Mouse (Mus musculus): ENCODE measurements at regions not wholly inside any gene's neighbourhood (a gene's known extent, or its start where the extent isn't known, plus 50 kb on each side); places are given as distances from the start of the nearest gene placed in this dataset.

- no peak for DNase-seq (ENCODE audit: low spot score)
- Histone ChIP-seq H3K36me3 (replicated peaks) (no peaks in the 10 kb centered on the region), H3K4me1 (ENCODE audit: insufficient read depth, low read depth, low read length) (no peaks in the 10 kb centered on the region), H3K27me3 (ENCODE audit: insufficient read depth, low read length) (no peaks in the 10 kb centered on the region), H3K9me3 (replicated peaks) (0 out of 2 replicates have a peak, but pooled peaks cover 6% of the 10 kb centered on the region), H3K4me3 (ENCODE audit: low read depth, low read length) (no peak overlapping the region)
- no peak for TF ChIP-seq GATA2 (IDR thresholded peaks at IDR 0.05; ENCODE audit: borderline replicate concordance, low read depth, low read length)
- no peak for TF ChIP-seq GATA1 (IDR thresholded peaks at IDR 0.05; ENCODE audit: borderline replicate concordance, low read length)
- no peak for TF ChIP-seq TAL1 (conservative IDR thresholded peaks at IDR 0.05; ENCODE audit: low read depth, low read length)
- ATAC-seq (ENCODE audit: extremely low read depth, insufficient number of reproducible peaks, low FRiP score, poor library complexity, severe bottlenecking), result no peak
Measured at GRCm38 (mm10) chr2:138675229-138676065, 419.1 kb downstream of the Btbd3 start.

GRCm38 (mm10) chr2:138688140-138688871 is 431.9 kb downstream of the Btbd3 start:
- H3K4me3 ChIP-seq (ENCODE audit: low read depth, low read length), result no peak overlapping the region
- no peaks in the 10 kb centered on the region for H3K36me3 ChIP-seq (replicated peaks)
- H3K4me1 ChIP-seq (ENCODE audit: insufficient read depth, low read depth, low read length), result no peaks in the 10 kb centered on the region
- 0 out of 2 replicates have a peak, but pooled peaks cover 3% of the 10 kb centered on the region for H3K9me3 ChIP-seq (replicated peaks)
- no peak for TF ChIP-seq TAL1 (conservative IDR thresholded peaks at IDR 0.05; ENCODE audit: low read depth, low read length)
- TF ChIP-seq CTCF (IDR thresholded peaks at IDR 0.05; ENCODE audit: low read depth, low read length), result no peak
- no peak for TF ChIP-seq GATA2 (IDR thresholded peaks at IDR 0.05; ENCODE audit: borderline replicate concordance, low read depth, low read length)
- no peak for TF ChIP-seq GATA1 (IDR thresholded peaks at IDR 0.05; ENCODE audit: borderline replicate concordance, low read length)
- no peak for TF ChIP-seq POLR2AphosphoS5 (IDR thresholded peaks at IDR 0.05; ENCODE audit: insufficient replicate concordance, low read depth, low read length)
- no peak for ATAC-seq (ENCODE audit: extremely low read depth, insufficient number of reproducible peaks, low FRiP score, poor library complexity, severe bottlenecking)
- DNase-seq (ENCODE audit: low spot score), result no peak
- no peaks in the 10 kb centered on the region for H3K27me3 ChIP-seq (ENCODE audit: insufficient read depth, low read length)

GRCm38 (mm10) chr2:138689497-138689896 is 433.1 kb downstream of the Btbd3 start:
- Histone ChIP-seq H3K4me3 (ENCODE audit: low read depth, low read length) (no peak overlapping the region), H3K9me3 (replicated peaks) (0 out of 2 replicates have a peak, but pooled peaks cover 3% of the 10 kb centered on the region), H3K27me3 (ENCODE audit: insufficient read depth, low read length) (no peaks in the 10 kb centered on the region), H3K4me1 (ENCODE audit: insufficient read depth, low read depth, low read length) (no peaks in the 10 kb centered on the region), H3K36me3 (replicated peaks) (no peaks in the 10 kb centered on the region)
- no peak for ATAC-seq (ENCODE audit: extremely low read depth, insufficient number of reproducible peaks, low FRiP score, poor library complexity, severe bottlenecking)
- no peak for DNase-seq (ENCODE audit: low spot score)
- no peak for TF ChIP-seq CTCF (IDR thresholded peaks at IDR 0.05; ENCODE audit: low read depth, low read length)
- TF ChIP-seq POLR2AphosphoS5 (IDR thresholded peaks at IDR 0.05; ENCODE audit: insufficient replicate concordance, low read depth, low read length), result no peak
- TF ChIP-seq GATA1 (IDR thresholded peaks at IDR 0.05; ENCODE audit: borderline replicate concordance, low read length), result no peak
- no peak for TF ChIP-seq GATA2 (IDR thresholded peaks at IDR 0.05; ENCODE audit: borderline replicate concordance, low read depth, low read length)
- TF ChIP-seq TAL1 (conservative IDR thresholded peaks at IDR 0.05; ENCODE audit: low read depth, low read length), result no peak

- Histone ChIP-seq H3K27me3 (ENCODE audit: insufficient read depth, low read length) (no peaks in the 10 kb centered on the region), H3K9me3 (replicated peaks) (peaks cover 4% of the 10 kb centered on the region; the same call in 1 of the 2 replicates), H3K4me1 (ENCODE audit: insufficient read depth, low read depth, low read length) (no peaks in the 10 kb centered on the region), H3K36me3 (replicated peaks) (no peaks in the 10 kb centered on the region), H3K4me3 (ENCODE audit: low read depth, low read length) (no peak overlapping the region)
- TF ChIP-seq GATA1 (IDR thresholded peaks at IDR 0.05; ENCODE audit: borderline replicate concordance, low read length) (no peak), GATA2 (IDR thresholded peaks at IDR 0.05; ENCODE audit: borderline replicate concordance, low read depth, low read length) (no peak), CTCF (IDR thresholded peaks at IDR 0.05; ENCODE audit: low read depth, low read length) (no peak), TAL1 (conservative IDR thresholded peaks at IDR 0.05; ENCODE audit: low read depth, low read length) (no peak), POLR2AphosphoS5 (IDR thresholded peaks at IDR 0.05; ENCODE audit: insufficient replicate concordance, low read depth, low read length) (no peak)
- ATAC-seq (ENCODE audit: extremely low read depth, insufficient number of reproducible peaks, low FRiP score, poor library complexity, severe bottlenecking), result no peak
- no peak for DNase-seq (ENCODE audit: low spot score)
Measured at GRCm38 (mm10) chr2:138702783-138703182, 446.4 kb downstream of the Btbd3 start.

- ATAC-seq (ENCODE audit: extremely low read depth, insufficient number of reproducible peaks, low FRiP score, poor library complexity, severe bottlenecking), result no peak
- H3K27me3 ChIP-seq (ENCODE audit: insufficient read depth, low read length), result no peaks in the 10 kb centered on the region
- H3K9me3 ChIP-seq (replicated peaks), result peaks cover 3% of the 10 kb centered on the region; the same call in 1 of the 2 replicates
- no peaks in the 10 kb centered on the region for H3K4me1 ChIP-seq (ENCODE audit: insufficient read depth, low read depth, low read length)
- DNase-seq (ENCODE audit: low spot score), result no peak
- no peak overlapping the region for H3K4me3 ChIP-seq (ENCODE audit: low read depth, low read length)
- no peaks in the 10 kb centered on the region for H3K36me3 ChIP-seq (replicated peaks)
- TF ChIP-seq GATA1 (IDR thresholded peaks at IDR 0.05; ENCODE audit: borderline replicate concordance, low read length) (no peak), CTCF (IDR thresholded peaks at IDR 0.05; ENCODE audit: low read depth, low read length) (no peak), GATA2 (IDR thresholded peaks at IDR 0.05; ENCODE audit: borderline replicate concordance, low read depth, low read length) (no peak)
Measured at GRCm38 (mm10) chr2:138703943-138704541, 447.7 kb downstream of the Btbd3 start.

GRCm38 (mm10) chr2:138708763-138709162 is 452.4 kb downstream of the Btbd3 start:
- no peaks in the 10 kb centered on the region for H3K36me3 ChIP-seq (replicated peaks)
- H3K9me3 ChIP-seq (replicated peaks), result no peaks in the 10 kb centered on the region
- no peak overlapping the region for H3K4me3 ChIP-seq (ENCODE audit: low read depth, low read length)
- ATAC-seq (ENCODE audit: extremely low read depth, insufficient number of reproducible peaks, low FRiP score, poor library complexity, severe bottlenecking) (no peak), DNase-seq (ENCODE audit: low spot score) (no peak)
- TF ChIP-seq POLR2AphosphoS5 (IDR thresholded peaks at IDR 0.05; ENCODE audit: insufficient replicate concordance, low read depth, low read length), result no peak
- TF ChIP-seq GATA2 (IDR thresholded peaks at IDR 0.05; ENCODE audit: borderline replicate concordance, low read depth, low read length), result no peak
- TF ChIP-seq TAL1 (conservative IDR thresholded peaks at IDR 0.05; ENCODE audit: low read depth, low read length), result no peak
- no peak for TF ChIP-seq GATA1 (IDR thresholded peaks at IDR 0.05; ENCODE audit: borderline replicate concordance, low read length)
- no peak for TF ChIP-seq CTCF (IDR thresholded peaks at IDR 0.05; ENCODE audit: low read depth, low read length)
- no peaks in the 10 kb centered on the region for H3K27me3 ChIP-seq (ENCODE audit: insufficient read depth, low read length)
- H3K4me1 ChIP-seq (ENCODE audit: insufficient read depth, low read depth, low read length), result no peaks in the 10 kb centered on the region

Data from G1E (cell line).